Mouse (Mus musculus) midbrain, embryonic 16.5 days (tissue): ENCODE measurements around the gene Ppp4r1. TPM values are rescaled to one million over a fixed set of nuclear protein-coding genes. Genes with fewer than 3 reads are reported as not detected.
A peak's percentile ranks its signal among the peaks of the same experiment; 100 is the strongest.

Source experiments
- ATAC-seq: fragments of 200-750 bp; cut with Nextera tagmentation; 2 replicates; pipeline ENCODE4 v1.8.0; 2017; ENCODE audit warnings: moderate TSS enrichment
- H3K27ac ChIP-seq: fragments of 300-500 bp; sonication (generic); 2 replicates; pipeline ENCODE4 v1.5.1; 2014; ENCODE audit warnings: mild to moderate bottlenecking, low read length, mixed read lengths
- H3K27me3 ChIP-seq: fragments of 300-500 bp; sonication (generic); 2 replicates; pipeline ENCODE4 v1.6.1; 2014; ENCODE audit warnings: low read depth, low read length, mixed read lengths; ENCODE audit not compliant: control insufficient read depth, insufficient read depth
- H3K36me3 ChIP-seq: fragments of 300-500 bp; sonication (generic); 2 replicates; pipeline ENCODE4 v1.6.1; 2014; ENCODE audit warnings: mild to moderate bottlenecking, low read length, moderate library complexity, mixed read lengths; ENCODE audit not compliant: control insufficient read depth, insufficient read depth
- H3K4me1 ChIP-seq: fragments of 300-500 bp; sonication (generic); 2 replicates; pipeline ENCODE4 v1.6.1; 2014; ENCODE audit warnings: mild to moderate bottlenecking, low read length, mixed read lengths; ENCODE audit not compliant: control insufficient read depth, insufficient read depth
- H3K4me2 ChIP-seq: fragments of 300-500 bp; sonication (generic); 2 replicates; pipeline ENCODE4 v1.6.1; 2014; ENCODE audit warnings: mild to moderate bottlenecking, low read length, mixed read lengths
- H3K4me3 ChIP-seq: fragments of 300-500 bp; sonication (generic); 2 replicates; pipeline ENCODE4 v1.5.1; 2014; ENCODE audit warnings: low read depth, mild to moderate bottlenecking, low read length, moderate library complexity, mixed read lengths
- H3K9ac ChIP-seq: fragments of 300-500 bp; sonication (generic); 2 replicates; pipeline ENCODE4 v1.6.1; 2014; ENCODE audit warnings: low read depth, low read length, mixed read lengths
- H3K9me3 ChIP-seq: fragments of 300-500 bp; sonication (generic); replicated peaks from 2 replicates; pipeline ENCODE4 v1.6.1; 2014; ENCODE audit warnings: mild to moderate bottlenecking, low read length, mixed read lengths; ENCODE audit not compliant: control insufficient read depth, poor library complexity, severe bottlenecking
- WGBS: fragments of 180-500 bp; shearing (Covaris S2); extraction: QIAGEN DNeasy Blood & Tissue Kit; methylation state at CpG from one replicate; pipeline ENCODE4 v1.1.7; 2014; 5-methylcytosine and 5-hydroxymethylcytosine counted together
- polyA plus RNA-seq: library from polyadenylated mRNA; unstranded; fragments of >200 nt; fragmentation: Nextera tagmentation; extraction: Ambion mirVana; gene quantifications from 2 replicates; pipeline ENCODE4 v1.2.1, GENCODE M21; 2015

The Ppp4r1 gene
- polyA plus RNA-seq, 1 experiment from 2014 or later = 41.5 TPM

DNA sequence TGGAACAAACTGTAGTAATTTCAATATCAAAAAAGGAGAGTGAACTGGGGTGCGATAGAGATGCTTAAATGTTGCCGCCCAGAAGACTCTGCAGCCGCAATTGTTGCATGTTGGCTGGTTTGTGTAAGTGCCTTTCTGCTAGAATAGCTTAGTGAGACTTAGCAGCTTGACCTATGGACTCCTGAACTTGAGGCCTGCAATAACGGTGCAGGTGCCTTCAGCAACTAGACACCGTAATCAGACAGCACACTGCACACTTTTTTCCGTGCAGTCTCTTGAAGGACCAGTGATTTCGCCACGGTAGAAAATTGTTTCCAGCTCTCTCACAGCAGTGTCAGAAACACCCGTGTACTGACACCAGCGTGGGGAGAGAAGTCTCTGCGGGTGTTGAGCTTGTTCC lies 46.6 kb downstream of the Ppp4r1 start:
- Histone ChIP-seq H3K9ac (no peak overlapping the region), H3K36me3 (peaks cover 20% of the 10 kb centered on the region), H3K4me3 (no peak overlapping the region), H3K27me3 (no peaks in the 10 kb centered on the region), H3K4me2 (no peak overlapping the region), H3K27ac (no peak overlapping the region), H3K9me3 (no peaks in the 10 kb centered on the region), H3K4me1 (no peaks in the 10 kb centered on the region; the same call in 1 of the 2 replicates)
- 91% methylated on average over 11 of the region's 11 CpGs for WGBS
- ATAC-seq = no peak

DNA sequence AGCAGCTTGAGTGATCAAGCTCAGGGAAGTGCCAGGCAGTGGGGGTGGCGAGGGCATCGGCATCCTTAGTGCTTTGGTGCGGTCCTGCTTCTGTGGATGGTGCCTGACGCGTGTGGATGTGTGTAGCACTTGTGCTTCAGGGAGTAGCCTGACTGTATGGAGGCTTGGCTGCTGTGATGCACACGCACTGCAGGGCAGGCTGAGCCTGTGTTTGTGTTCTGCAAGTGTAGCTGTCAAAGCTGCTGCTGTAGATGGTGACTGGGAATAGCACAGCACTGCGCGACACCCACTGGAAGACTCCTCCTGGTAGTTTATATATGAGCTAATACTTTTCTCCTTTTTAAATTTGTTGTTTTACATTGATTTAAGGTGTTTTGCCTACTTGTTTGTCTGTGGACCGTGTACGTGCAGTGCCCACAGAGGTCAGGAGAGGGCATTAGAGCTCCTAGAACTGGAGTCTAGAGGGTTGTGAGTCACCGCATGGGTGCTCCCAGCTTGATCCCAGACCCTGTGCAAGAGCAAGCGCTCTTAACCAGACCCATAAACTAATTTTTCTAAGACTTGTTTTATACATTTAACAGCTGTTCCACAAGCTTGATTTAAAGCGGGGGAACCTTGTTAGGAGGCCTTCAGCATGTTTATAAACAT lies 48.0 kb downstream of the Ppp4r1 start:
- Histone ChIP-seq H3K9ac (no peak overlapping the region), H3K27ac (no peak overlapping the region), H3K4me3 (no peak overlapping the region), H3K27me3 (no peaks in the 10 kb centered on the region), H3K4me1 (no peaks in the 10 kb centered on the region; the same call in 1 of the 2 replicates), H3K36me3 (peaks cover 21% of the 10 kb centered on the region), H3K9me3 (no peaks in the 10 kb centered on the region), H3K4me2 (no peak overlapping the region)
- ATAC-seq = no peak
- WGBS = 95% methylated on average over 13 of the region's 13 CpGs

DNA sequence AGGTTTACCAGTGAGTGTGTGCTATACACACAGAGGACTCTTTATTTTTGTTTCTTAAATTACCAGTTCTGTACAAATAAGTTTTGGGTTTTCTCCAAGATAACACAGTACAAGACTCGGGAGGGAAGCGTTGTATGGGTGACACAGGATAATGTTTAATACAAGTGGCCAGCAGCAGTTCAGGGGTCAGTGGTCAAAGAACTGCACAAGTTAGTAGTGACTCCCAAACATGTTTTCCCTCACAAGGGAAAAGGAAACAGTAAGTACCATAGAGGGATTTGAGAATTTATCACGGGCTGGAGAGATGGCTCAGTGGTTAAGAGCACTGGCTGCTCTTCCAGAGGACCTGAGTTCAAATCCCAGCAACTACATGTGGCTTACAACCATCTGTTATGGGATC lies 51.5 kb downstream of the Ppp4r1 start:
- Histone ChIP-seq H3K27ac (no peak overlapping the region), H3K36me3 (peaks cover 44% of the 10 kb centered on the region), H3K4me1 (no peaks in the 10 kb centered on the region), H3K4me2 (no peak overlapping the region), H3K9me3 (no peaks in the 10 kb centered on the region), H3K9ac (no peak overlapping the region), H3K27me3 (no peaks in the 10 kb centered on the region), H3K4me3 (no peak overlapping the region)
- no peak for ATAC-seq
- 89% methylated on average over 3 of the region's 3 CpGs for WGBS

DNA sequence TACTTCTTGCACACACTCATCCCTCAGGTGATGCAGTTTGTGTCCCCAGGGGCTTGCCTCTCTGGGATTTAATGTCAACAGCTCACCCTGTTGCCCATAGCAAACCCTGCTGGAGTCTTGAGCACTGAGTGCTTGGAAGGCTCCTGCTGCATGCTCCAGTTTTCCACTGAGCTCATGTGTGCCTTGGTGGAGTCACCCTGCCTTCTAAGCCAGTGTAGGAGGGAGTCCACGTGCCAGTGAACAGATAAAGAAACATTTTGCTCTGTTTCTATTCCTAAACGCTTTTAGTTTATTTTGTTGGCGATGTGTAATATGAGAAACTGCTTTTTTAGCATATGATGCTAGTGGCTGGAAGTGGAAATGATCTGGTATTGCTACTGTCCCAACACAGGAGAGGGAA lies 54.4 kb downstream of the Ppp4r1 start:
- no peak for ATAC-seq
- Histone ChIP-seq H3K4me3 (no peak overlapping the region), H3K4me1 (no peaks in the 10 kb centered on the region), H3K9ac (no peak overlapping the region), H3K27ac (no peak overlapping the region), H3K9me3 (no peaks in the 10 kb centered on the region), H3K36me3 (peaks cover 47% of the 10 kb centered on the region), H3K27me3 (no peaks in the 10 kb centered on the region), H3K4me2 (no peak overlapping the region)
- 96% methylated on average over 3 of the region's 3 CpGs for WGBS

DNA sequence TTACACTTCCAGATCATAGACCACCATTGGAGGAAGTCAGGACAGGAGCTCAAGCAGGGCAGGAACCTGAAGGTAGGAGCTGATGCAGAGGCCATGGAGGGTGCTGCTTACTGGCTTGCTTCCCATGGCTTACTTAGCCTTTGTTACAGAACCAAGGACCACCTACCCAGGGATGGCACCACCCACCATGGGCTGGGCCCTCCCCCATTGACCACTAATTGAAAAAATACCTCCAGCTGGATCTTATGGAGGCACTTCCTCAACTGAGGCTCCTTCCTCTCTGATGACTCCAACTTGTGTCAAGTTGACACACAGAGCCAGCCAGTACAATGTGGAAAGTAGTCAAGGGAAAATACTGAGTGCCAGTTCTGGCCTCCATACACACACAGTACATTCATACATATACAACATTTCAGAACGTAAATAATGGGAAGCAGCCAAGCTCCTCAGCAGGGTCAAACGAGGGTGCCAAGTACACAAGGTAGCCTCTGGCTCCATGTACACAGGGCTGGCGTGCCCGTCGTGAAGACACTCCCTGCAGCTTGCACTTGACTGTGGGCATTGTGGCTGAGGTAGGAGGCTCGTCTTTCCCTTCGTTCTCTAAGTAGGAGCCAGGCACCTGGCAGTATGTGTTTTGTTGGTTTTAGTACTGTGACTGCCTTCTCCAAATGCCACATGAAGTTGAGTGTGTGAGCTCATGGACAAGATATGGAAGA lies 57.3 kb downstream of the Ppp4r1 start:
- Histone ChIP-seq H3K27ac (no peak overlapping the region), H3K9me3 (no peaks in the 10 kb centered on the region), H3K27me3 (no peaks in the 10 kb centered on the region), H3K4me1 (no peaks in the 10 kb centered on the region), H3K4me2 (no peak overlapping the region), H3K4me3 (no peak overlapping the region), H3K9ac (no peak overlapping the region), H3K36me3 (peaks cover 57% of the 10 kb centered on the region)
- no peak for ATAC-seq
- 88% methylated on average over 7 of the region's 7 CpGs for WGBS

DNA sequence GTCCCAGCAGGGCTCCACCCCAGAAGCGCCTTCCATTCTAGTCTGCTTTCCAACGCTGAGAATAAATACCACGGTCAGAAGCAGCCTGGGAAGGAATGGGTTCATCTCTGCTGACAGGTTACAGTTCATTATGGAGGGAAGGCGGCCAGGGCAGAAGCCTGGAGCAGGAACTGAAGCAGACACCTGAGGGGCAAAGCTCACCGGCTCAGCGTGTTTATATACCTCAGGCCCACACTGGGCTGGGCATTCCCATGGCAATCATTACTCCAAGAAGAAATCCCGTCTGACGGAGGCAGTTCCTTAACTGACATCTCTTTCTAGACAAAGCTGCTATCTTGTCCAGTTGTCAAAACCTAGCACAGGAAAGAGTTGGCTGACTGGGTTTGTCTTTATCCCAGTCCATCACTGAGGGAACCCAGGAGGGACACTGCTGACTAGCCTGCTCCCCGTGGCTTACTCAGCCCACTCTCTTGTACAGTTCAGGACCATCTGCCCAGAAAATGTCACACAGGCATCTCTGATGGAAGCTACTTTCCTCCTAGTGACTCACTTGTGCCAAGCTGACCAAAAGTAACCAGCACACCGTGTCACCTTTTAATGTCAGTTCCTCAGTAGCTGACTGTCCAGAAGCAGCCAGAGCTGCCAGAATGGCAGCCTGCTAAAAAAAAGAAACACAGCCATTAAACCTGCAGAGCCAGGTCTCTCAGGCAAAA lies 60.5 kb downstream of the Ppp4r1 start:
- H3K9me3 ChIP-seq = no peaks in the 10 kb centered on the region
- peaks cover 37% of the 10 kb centered on the region for H3K36me3 ChIP-seq
- no peak overlapping the region for H3K27ac ChIP-seq
- no peak overlapping the region for H3K4me3 ChIP-seq
- H3K9ac ChIP-seq = no peak overlapping the region
- 85% methylated on average over 10 of the region's 10 CpGs for WGBS
- no peak overlapping the region for H3K4me2 ChIP-seq
- H3K27me3 ChIP-seq = no peaks in the 10 kb centered on the region
- H3K4me1 ChIP-seq = 0 out of 2 replicates have a peak, but pooled peaks cover under 1% of the 10 kb centered on the region
- ATAC-seq = no peak

DNA sequence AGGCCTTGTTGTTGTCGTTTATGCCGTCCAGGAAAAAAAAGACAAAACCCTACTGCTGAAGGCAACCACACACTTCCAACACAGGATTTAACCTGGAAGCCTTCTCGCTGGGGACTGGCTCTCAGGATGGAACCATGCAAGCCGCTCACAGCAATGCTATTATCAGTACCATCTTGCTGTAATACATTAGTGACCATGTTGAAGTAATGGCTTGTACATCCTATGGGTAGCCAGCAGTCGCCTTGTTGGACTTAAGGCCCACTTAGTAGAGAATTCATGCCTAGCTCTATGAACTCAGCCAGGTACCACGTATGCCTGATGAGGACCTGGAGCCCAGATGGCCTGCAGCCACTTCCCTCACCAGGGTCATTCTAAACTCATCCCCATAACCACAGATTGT lies 63.0 kb downstream of the Ppp4r1 start:
- Histone ChIP-seq H3K27me3 (no peaks in the 10 kb centered on the region), H3K9ac (no peak overlapping the region), H3K4me2 (no peak overlapping the region), H3K9me3 (no peaks in the 10 kb centered on the region), H3K4me1 (0 out of 2 replicates have a peak, but pooled peaks cover 2% of the 10 kb centered on the region), H3K4me3 (no peak overlapping the region), H3K27ac (no peak overlapping the region), H3K36me3 (peaks cover 26% of the 10 kb centered on the region)
- ATAC-seq = no peak
- WGBS = 92% methylated on average over 6 of the region's 6 CpGs

DNA sequence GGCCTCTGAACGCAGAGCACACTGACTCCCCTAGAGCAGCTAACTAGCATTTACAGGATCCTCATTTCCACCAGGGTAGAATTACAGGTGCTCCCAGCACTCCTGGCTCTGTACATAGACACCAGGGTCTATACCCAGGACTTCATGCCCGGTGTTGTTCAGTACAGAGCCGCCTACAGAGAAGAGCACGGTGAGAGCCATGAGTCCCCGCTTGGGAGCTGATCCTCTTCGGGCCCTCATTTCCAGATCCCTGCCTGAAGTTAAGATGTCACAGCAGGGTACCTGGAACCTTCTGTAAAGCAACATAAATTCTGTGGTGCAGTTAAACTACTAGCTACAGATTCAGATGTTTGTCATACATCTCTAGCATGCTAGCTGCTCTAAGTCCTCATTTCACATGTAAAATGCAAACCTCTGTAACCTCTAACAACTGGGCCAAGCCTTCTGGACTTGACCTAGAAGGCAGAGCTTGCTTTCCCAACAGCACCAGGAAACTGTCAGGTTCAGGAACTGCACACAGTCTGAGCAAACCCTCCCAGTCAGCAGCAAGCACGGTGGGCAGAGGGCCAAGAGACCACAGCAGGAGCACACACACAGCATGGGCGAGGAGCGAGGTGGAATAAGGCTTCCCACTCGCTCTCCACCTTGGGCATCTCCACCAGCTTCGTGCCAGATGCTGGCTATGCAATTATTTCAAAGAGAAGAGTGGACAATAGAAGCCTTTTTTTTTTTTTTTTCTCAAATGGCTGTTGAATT lies 65.5 kb downstream of the Ppp4r1 start:
- Histone ChIP-seq H3K27ac (peak overlapping the region; percentile 54; the same call in 1 of the 2 replicates), H3K4me1 (0 out of 2 replicates have a peak, but pooled peaks cover 2% of the 10 kb centered on the region), H3K36me3 (peaks cover 25% of the 10 kb centered on the region), H3K9me3 (no peaks in the 10 kb centered on the region), H3K27me3 (no peaks in the 10 kb centered on the region), H3K4me3 (no peak overlapping the region), H3K4me2 (no peak overlapping the region), H3K9ac (no peak overlapping the region)
- no peak for ATAC-seq
- whole genome bisulfite sequencing = 66% methylated on average over 11 of the region's 11 CpGs
